Mouse (Mus musculus): ENCODE results near the gene 6030452D12Rik. TPM values are rescaled to one million over a fixed set of nuclear protein-coding genes. Genes with fewer than 3 reads are reported as not detected.

The 6030452D12Rik gene
- polyA plus RNA-seq, 2 experiments = not detected

GRCm38 (mm10) chr8:106511065-106511501 is 10.8 kb downstream of the 6030452D12Rik start:
- no peaks in the 10 kb centered on the region for H3K36me3 ChIP-seq (ENCODE audit: control insufficient read depth, insufficient read depth, low read length)
- ATAC-seq (ENCODE audit: low FRiP score, low read depth) (no peak; the same call in 1 of the 2 replicates), DNase-seq (ENCODE audit: low spot score) (no peak)
- H3K9me3 ChIP-seq (ENCODE audit: control insufficient read depth, low read length) = no peaks in the 10 kb centered on the region
- H3K27me3 ChIP-seq (ENCODE audit: control insufficient read depth, insufficient read depth, low read length) = peaks cover 9% of the 10 kb centered on the region; the same call in 1 of the 2 replicates
- H3K4me1 ChIP-seq (ENCODE audit: control insufficient read depth, insufficient read depth, low read length) = peaks cover 44% of the 10 kb centered on the region
- peak overlapping the region; percentile 70 for H3K9ac ChIP-seq (ENCODE audit: low read depth, low read length, severe bottlenecking)
- WGBS = 0% methylated on average over 22 of the region's 22 CpGs
- no peak for TF ChIP-seq POLR2A (IDR thresholded peaks at IDR 0.05; ENCODE audit: borderline replicate concordance, extremely low read depth, insufficient read depth, insufficient read length)
- H3K4me3 ChIP-seq (replicated peaks; ENCODE audit: low read length) = peak overlapping the region; percentile 55
- H3K4me2 ChIP-seq (replicated peaks; ENCODE audit: low read depth, low read length, severe bottlenecking) = peak overlapping the region; percentile 90
- peak overlapping the region; percentile 87 for H3K27ac ChIP-seq (replicated peaks; ENCODE audit: low read depth, low read length)

GRCm38 (mm10) chr8:106511531-106512041 is 11.3 kb downstream of the 6030452D12Rik start:
- Histone ChIP-seq H3K4me2 (replicated peaks; ENCODE audit: low read depth, low read length, severe bottlenecking) (peak overlapping the region; percentile 90), H3K4me3 (replicated peaks; ENCODE audit: low read length) (peak overlapping the region; percentile 55), H3K27me3 (ENCODE audit: control insufficient read depth, insufficient read depth, low read length) (peaks cover 9% of the 10 kb centered on the region; the same call in 1 of the 2 replicates), H3K36me3 (ENCODE audit: control insufficient read depth, insufficient read depth, low read length) (no peaks in the 10 kb centered on the region), H3K4me1 (ENCODE audit: control insufficient read depth, insufficient read depth, low read length) (peaks cover 44% of the 10 kb centered on the region), H3K9ac (ENCODE audit: low read depth, low read length, severe bottlenecking) (peak overlapping the region; percentile 70), H3K9me3 (ENCODE audit: control insufficient read depth, low read length) (no peaks in the 10 kb centered on the region), H3K27ac (replicated peaks; ENCODE audit: low read depth, low read length) (peak overlapping the region; percentile 87)
- DNase-seq (ENCODE audit: low spot score) = peak; percentile 16
- 0% methylated on average over 29 of the region's 30 CpGs for WGBS
- TF ChIP-seq POLR2A (IDR thresholded peaks at IDR 0.05; ENCODE audit: borderline replicate concordance, extremely low read depth, insufficient read depth, insufficient read length) = no peak
- peak; percentile 18; the same call in 1 of the 2 replicates for ATAC-seq (ENCODE audit: low FRiP score, low read depth)

DNA sequence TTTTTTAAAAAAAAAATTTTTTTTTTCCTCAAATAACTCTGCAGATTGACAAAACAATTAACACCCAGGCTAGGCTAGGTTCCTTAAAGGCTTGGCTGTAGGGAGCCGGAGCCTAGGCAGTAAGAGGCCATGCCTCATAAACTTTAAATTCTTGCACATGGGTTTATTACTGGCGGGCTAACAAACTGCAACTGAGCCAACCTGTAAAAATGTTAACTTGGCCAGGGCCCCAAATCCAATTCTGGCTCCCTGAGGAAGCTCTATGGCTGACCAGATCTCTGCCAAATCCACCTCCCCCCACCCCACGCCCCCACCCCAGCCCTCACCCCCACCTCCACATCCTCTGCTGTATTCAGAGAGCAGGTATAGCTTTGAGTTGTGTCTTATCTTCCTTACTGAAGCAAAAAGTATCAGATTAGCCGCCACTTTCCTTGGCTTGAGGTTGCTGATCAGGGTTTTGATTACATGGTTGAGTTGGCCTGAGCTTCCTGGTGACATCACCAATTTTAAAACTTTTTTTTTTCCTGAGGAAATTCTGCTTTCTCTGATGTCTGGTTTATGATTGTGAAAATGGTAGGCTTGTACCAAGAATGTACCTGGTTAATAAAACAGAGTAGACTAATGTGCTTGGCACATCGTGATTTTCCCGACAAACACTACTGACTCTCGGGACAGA is 12.3 kb downstream of the 6030452D12Rik start:
- no peak for TF ChIP-seq POLR2A (IDR thresholded peaks at IDR 0.05; ENCODE audit: borderline replicate concordance, extremely low read depth, insufficient read depth, insufficient read length)
- WGBS = 12% methylated on average over 7 of the region's 7 CpGs
- Histone ChIP-seq H3K27me3 (ENCODE audit: control insufficient read depth, insufficient read depth, low read length) (peaks cover 4% of the 10 kb centered on the region; the same call in 1 of the 2 replicates), H3K9ac (ENCODE audit: low read depth, low read length, severe bottlenecking) (peak overlapping the region; percentile 70; the same call in 1 of the 2 replicates), H3K36me3 (ENCODE audit: control insufficient read depth, insufficient read depth, low read length) (no peaks in the 10 kb centered on the region), H3K4me1 (ENCODE audit: control insufficient read depth, insufficient read depth, low read length) (peaks cover 40% of the 10 kb centered on the region), H3K9me3 (ENCODE audit: control insufficient read depth, low read length) (no peaks in the 10 kb centered on the region), H3K27ac (replicated peaks; ENCODE audit: low read depth, low read length) (peak overlapping the region; percentile 87), H3K4me3 (replicated peaks; ENCODE audit: low read length) (peak overlapping the region; percentile 55), H3K4me2 (replicated peaks; ENCODE audit: low read depth, low read length, severe bottlenecking) (peak overlapping the region; percentile 90)
- DNase-seq (ENCODE audit: low spot score) (peak; percentile 87), ATAC-seq (ENCODE audit: low FRiP score, low read depth) (peak; percentile 70)

DNA sequence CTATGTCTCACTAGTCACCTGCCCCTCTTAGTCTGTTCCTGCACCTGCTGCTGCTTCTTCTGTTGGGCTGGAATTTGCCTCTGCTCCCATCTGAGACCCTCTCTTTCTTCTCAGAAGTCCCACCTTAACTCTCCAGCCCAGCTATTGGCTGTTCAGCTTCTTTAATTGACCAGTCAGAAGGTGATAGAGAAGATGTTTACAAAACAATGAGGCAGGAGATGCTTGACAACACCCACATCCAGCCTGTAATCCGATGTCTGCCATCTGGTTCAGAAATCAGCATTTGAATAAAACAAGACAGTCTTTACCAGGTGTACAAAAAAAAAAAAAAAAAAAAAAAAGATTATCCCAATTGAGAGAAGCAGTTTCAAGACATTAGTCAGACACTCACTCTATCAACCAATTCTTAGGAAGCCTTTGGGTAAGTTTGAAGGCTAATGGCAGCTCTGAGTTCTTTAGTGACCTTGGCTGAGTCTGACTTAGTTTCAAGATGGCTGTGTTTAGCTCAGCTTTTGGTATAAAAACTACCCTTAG is 15.7 kb downstream of the 6030452D12Rik start:
- Histone ChIP-seq H3K27ac (replicated peaks; ENCODE audit: low read depth, low read length) (no peak overlapping the region), H3K4me2 (replicated peaks; ENCODE audit: low read depth, low read length, severe bottlenecking) (no peak overlapping the region), H3K36me3 (ENCODE audit: control insufficient read depth, insufficient read depth, low read length) (0 out of 2 replicates have a peak, but pooled peaks cover 3% of the 10 kb centered on the region), H3K9me3 (ENCODE audit: control insufficient read depth, low read length) (no peaks in the 10 kb centered on the region), H3K4me1 (ENCODE audit: control insufficient read depth, insufficient read depth, low read length) (peaks cover 42% of the 10 kb centered on the region), H3K27me3 (ENCODE audit: control insufficient read depth, insufficient read depth, low read length) (no peaks in the 10 kb centered on the region), H3K4me3 (replicated peaks; ENCODE audit: low read length) (no peak overlapping the region), H3K9ac (ENCODE audit: low read depth, low read length, severe bottlenecking) (no peak overlapping the region)
- no peak for TF ChIP-seq POLR2A (IDR thresholded peaks at IDR 0.05; ENCODE audit: borderline replicate concordance, extremely low read depth, insufficient read depth, insufficient read length)
- ATAC-seq (ENCODE audit: low FRiP score, low read depth) = no peak
- WGBS = 35% methylated on average over 1 of the region's 1 CpGs
- no peak for DNase-seq (ENCODE audit: low spot score)

GRCm38 (mm10) chr8:106516581-106516980 is 16.3 kb downstream of the 6030452D12Rik start:
- no peaks in the 10 kb centered on the region for H3K9me3 ChIP-seq (ENCODE audit: control insufficient read depth, low read length)
- H3K27me3 ChIP-seq (ENCODE audit: control insufficient read depth, insufficient read depth, low read length) = no peaks in the 10 kb centered on the region
- H3K36me3 ChIP-seq (ENCODE audit: control insufficient read depth, insufficient read depth, low read length) = 0 out of 2 replicates have a peak, but pooled peaks cover 3% of the 10 kb centered on the region
- H3K9ac ChIP-seq (ENCODE audit: low read depth, low read length, severe bottlenecking) = no peak overlapping the region
- peaks cover 46% of the 10 kb centered on the region for H3K4me1 ChIP-seq (ENCODE audit: control insufficient read depth, insufficient read depth, low read length)
- no peak overlapping the region for H3K4me2 ChIP-seq (replicated peaks; ENCODE audit: low read depth, low read length, severe bottlenecking)
- DNase-seq (ENCODE audit: low spot score) (peak; percentile 57), ATAC-seq (ENCODE audit: low FRiP score, low read depth) (no peak)
- no peak overlapping the region for H3K4me3 ChIP-seq (replicated peaks; ENCODE audit: low read length)
- no peak overlapping the region for H3K27ac ChIP-seq (replicated peaks; ENCODE audit: low read depth, low read length)
- WGBS = 22% methylated on average over 2 of the region's 2 CpGs
- no peak for TF ChIP-seq POLR2A (IDR thresholded peaks at IDR 0.05; ENCODE audit: borderline replicate concordance, extremely low read depth, insufficient read depth, insufficient read length)
